Mouse (Mus musculus) thymus, adult 2 months (tissue): ENCODE measurements around the gene Cyth1.

Experiments
- CTCF ChIP-seq: fragments of 200-500 bp; IDR thresholded peaks from 2 replicates; pipeline ENCODE4 v1.5.1; 2012; ENCODE audit warnings: mild to moderate bottlenecking, control low read depth, low read length, moderate library complexity, borderline replicate concordance; ENCODE audit not compliant: control insufficient read depth, poor library complexity, insufficient read depth; ENCODE audit errors: extremely low read depth
- POLR2A ChIP-seq: fragments of 200-500 bp; IDR thresholded peaks from 2 replicates; pipeline ENCODE4 v1.6.1; 2012; ENCODE audit warnings: mild to moderate bottlenecking, low read length, control low read depth, moderate library complexity; ENCODE audit not compliant: control insufficient read depth, poor library complexity, insufficient read depth; ENCODE audit errors: extremely low read depth

DNA sequence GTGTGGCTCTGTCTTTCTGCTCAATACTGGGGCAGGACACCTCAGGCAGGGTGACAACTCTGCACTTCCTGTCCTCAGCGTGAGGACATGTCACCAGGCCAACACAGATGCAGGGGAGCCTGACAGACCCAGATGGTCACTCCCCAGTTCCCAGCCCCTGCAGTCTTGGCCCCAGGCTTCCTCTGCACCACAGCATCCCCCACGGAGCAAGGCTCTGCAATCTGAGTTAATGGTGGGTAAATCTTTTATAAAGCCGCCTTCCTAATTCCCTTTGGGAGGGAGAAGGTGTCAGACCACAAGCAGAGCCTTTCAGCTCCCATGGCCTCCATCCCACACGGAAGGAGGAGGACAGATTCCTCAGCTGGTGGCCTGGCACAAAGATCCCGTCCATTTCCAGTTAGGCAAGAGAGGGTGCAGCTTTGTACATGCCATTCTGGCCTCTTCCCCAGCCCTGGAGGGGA, 112.2 kb downstream of the Cyth1 start:
- TF ChIP-seq CTCF: no peak
- TF ChIP-seq POLR2A: no peak
